Mouse (Mus musculus) liver, embryonic 12.5 days (tissue): Measurements from ENCODE around the gene Gphb5. TPM values are rescaled to one million over a fixed set of nuclear protein-coding genes. Genes with fewer than 3 reads are reported as not detected.

Experiments used
- ATAC-seq: fragments of 200-750 bp; cut with Nextera tagmentation; 2 replicates; pipeline ENCODE4 v1.8.0; 2017; ENCODE audit warnings: moderate number of reproducible peaks, mild to moderate bottlenecking, moderate library complexity
- H3K27ac ChIP-seq: fragments of 300-500 bp; sonication (generic); 2 replicates; pipeline ENCODE4 v1.5.1; 2016; ENCODE audit warnings: mild to moderate bottlenecking
- H3K27me3 ChIP-seq: fragments of 300-500 bp; sonication (generic); replicated peaks from 2 replicates; pipeline ENCODE4 v1.6.1; 2016; ENCODE audit warnings: mild to moderate bottlenecking, moderate library complexity
- H3K36me3 ChIP-seq: fragments of 300-500 bp; sonication (generic); 2 replicates; pipeline ENCODE4 v1.6.1; 2016; ENCODE audit warnings: mild to moderate bottlenecking, moderate library complexity
- H3K4me1 ChIP-seq: fragments of 300-500 bp; sonication (generic); 2 replicates; pipeline ENCODE4 v1.6.1; 2016
- H3K4me2 ChIP-seq: fragments of 300-500 bp; sonication (generic); 2 replicates; pipeline ENCODE4 v1.6.1; 2016; ENCODE audit warnings: mild to moderate bottlenecking, moderate library complexity
- H3K4me3 ChIP-seq: fragments of 300-500 bp; sonication (generic); 2 replicates; pipeline ENCODE4 v1.5.1; 2016; ENCODE audit warnings: mild to moderate bottlenecking, moderate library complexity
- H3K9ac ChIP-seq: fragments of 300-500 bp; sonication (generic); 2 replicates; pipeline ENCODE4 v1.6.1; 2016; ENCODE audit warnings: mild to moderate bottlenecking, moderate library complexity
- H3K9me3 ChIP-seq: fragments of 300-500 bp; sonication (generic); replicated peaks from 2 replicates; pipeline ENCODE4 v1.6.1; 2016; ENCODE audit warnings: mild to moderate bottlenecking, moderate library complexity
- WGBS: fragments of 180-500 bp; shearing (Covaris S2); methylation state at CpG from one replicate; pipeline ENCODE4 v1.1.7; 2016; ENCODE audit not compliant: insufficient replicate concordance; 5-methylcytosine and 5-hydroxymethylcytosine counted together
- polyA plus RNA-seq: library from polyadenylated mRNA; unstranded; fragments of >200 nt; fragmentation: Nextera tagmentation; extraction: Ambion mirVana; gene quantifications from 2 replicates; pipeline ENCODE4 v1.2.1, GENCODE M21; 2016

Gphb5 gene
- polyA plus RNA-seq, 1 experiment from 2014 or later: not detected

DNA sequence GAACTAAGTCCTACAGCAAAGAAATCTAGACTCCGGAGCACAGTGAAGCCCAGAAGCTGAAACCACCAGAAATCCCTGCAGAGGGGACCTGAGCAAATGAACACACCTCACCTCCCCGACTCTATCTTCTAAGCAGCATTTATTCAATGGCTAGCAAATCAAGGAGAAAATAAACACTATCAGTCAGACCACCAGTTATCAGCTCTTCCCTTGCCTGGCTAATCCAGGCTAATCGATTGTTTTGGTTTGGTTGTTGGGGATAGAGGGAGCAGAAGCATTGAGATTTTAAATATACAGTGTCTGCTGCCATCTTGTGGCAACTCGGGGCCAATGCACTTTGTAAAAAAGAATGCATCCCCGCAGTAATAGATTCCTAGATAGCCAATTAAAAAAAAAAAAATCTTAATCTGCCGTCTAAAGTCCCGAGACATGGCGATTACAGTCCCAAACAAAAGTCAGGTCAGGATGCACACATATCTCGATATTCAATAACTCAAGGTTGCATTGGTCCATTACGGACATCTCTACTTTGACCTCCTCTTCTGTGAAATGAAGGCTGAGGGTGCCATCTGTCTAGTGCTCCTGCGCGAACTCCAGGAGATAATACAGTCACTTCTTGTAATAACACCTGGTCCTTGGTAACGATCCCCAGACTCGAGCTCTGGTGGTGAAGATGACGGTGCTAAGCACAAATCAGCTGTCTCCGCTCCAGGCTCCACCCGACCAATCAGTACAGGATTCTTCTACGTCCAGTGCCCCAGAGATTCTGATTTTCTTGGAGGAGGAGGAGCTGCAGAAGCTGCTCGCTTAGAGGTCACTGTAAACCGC, 27.1 kb downstream of the Gphb5 start:
- Histone ChIP-seq H3K4me3 (no peak overlapping the region), H3K9me3 (no peaks in the 10 kb centered on the region), H3K36me3 (no peaks in the 10 kb centered on the region), H3K4me1 (no peaks in the 10 kb centered on the region), H3K4me2 (no peak overlapping the region), H3K27me3 (no peaks in the 10 kb centered on the region), H3K9ac (no peak overlapping the region), H3K27ac (no peak overlapping the region)
- 43% methylated on average over 20 of the region's 20 CpGs for WGBS
- no peak for ATAC-seq

DNA sequence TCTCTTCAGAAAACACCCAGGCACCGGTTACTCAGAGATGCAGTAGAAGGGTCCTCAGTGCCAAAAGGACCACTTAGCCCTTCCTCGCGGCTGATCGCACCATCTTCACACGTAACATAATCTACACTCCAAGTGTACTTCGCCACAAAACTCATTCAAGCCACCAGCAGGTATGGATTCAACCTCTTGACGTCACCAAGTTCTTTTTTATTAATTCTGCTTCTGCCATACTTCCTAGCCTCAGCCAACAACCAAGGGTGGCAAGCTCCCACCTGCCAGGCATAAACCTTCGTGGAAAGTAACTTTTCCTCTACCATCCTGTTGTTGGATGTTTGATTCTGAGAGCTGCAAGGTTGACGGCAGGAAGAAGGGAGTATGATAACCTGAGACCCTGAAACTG, 28.1 kb downstream of the Gphb5 start:
- Histone ChIP-seq H3K27me3 (no peaks in the 10 kb centered on the region), H3K4me3 (no peak overlapping the region), H3K9me3 (no peaks in the 10 kb centered on the region), H3K9ac (no peak overlapping the region), H3K4me2 (no peak overlapping the region), H3K27ac (no peak overlapping the region), H3K36me3 (no peaks in the 10 kb centered on the region), H3K4me1 (no peaks in the 10 kb centered on the region)
- 78% methylated on average over 9 of the region's 9 CpGs for WGBS
- ATAC-seq: no peak

DNA sequence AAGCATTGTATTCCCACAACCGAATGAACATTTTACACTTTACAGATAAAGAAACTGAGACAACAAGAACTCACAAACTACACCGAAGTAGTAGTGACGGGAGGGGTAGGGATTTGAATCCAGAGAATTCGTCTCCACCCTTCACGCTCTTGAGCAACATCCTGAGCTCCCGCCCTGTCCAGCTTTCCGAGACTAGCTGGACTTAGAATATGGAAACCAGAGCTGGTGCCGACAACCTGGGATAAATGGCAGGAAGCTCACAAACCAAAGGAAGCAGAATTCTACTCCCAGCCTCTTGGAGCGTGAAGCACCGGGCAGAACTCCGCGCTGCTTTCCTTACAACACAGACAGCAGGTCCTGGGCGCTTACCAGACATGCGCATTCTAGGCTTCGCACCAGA, 28.7 kb downstream of the Gphb5 start:
- WGBS: 81% methylated on average over 15 of the region's 15 CpGs
- H3K27ac ChIP-seq: no peak overlapping the region
- H3K27me3 ChIP-seq: no peaks in the 10 kb centered on the region
- H3K4me3 ChIP-seq: no peak overlapping the region
- H3K9me3 ChIP-seq: no peaks in the 10 kb centered on the region
- no peak overlapping the region for H3K4me2 ChIP-seq
- H3K4me1 ChIP-seq: no peaks in the 10 kb centered on the region
- no peak overlapping the region for H3K9ac ChIP-seq
- no peak for ATAC-seq
- H3K36me3 ChIP-seq: no peaks in the 10 kb centered on the region

DNA sequence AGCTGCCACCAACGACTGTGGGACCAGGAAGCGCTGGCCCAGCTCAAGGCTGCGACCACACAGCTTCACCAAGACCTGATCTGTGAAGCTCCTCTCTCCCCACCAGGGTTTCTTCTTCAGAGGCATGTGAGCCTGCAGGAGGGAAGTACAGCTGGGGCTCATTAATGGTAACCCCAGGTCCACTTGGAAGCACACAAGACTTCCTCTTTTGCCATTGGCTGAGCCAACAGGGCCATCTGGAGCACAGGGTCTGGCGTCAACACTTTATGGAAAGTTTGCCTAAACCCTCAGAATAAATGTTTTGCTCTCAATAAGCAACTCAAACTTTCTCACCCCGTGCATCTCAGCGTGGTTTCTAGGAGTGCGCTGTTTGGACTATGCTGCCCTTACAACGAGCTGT, 29.4 kb downstream of the Gphb5 start:
- H3K36me3 ChIP-seq: no peaks in the 10 kb centered on the region
- ATAC-seq: no peak

DNA sequence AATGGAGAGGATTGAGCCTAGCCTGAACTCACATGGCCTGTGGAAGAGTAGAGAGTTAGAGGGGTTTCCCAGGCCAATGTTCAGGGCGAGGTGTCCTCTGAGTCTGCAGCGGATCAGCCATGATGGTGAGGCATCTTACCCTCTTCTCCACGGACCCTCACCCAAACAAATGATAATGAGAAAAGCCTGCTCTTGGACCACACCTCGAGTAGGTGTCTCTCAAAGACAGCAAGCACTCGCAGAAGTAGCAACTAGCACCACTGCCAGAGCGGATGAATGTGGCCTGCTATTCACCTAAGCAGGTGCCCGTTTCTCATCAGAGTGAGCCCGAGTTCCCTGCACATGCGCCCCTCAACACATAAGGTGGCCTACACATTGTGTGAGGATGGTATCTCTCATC, 29.9 kb downstream of the Gphb5 start:
- no peak overlapping the region for H3K9ac ChIP-seq
- WGBS: 74% methylated on average over 9 of the region's 9 CpGs

More for the DNA sequence above, 29.4 kb downstream of the Gphb5 start:
- Histone ChIP-seq H3K9ac (no peak overlapping the region), H3K9me3 (no peaks in the 10 kb centered on the region), H3K27me3 (no peaks in the 10 kb centered on the region), H3K4me3 (no peak overlapping the region), H3K4me2 (no peak overlapping the region), H3K27ac (no peak overlapping the region), H3K4me1 (no peaks in the 10 kb centered on the region)
- WGBS: 75% methylated on average over 8 of the region's 8 CpGs

DNA sequence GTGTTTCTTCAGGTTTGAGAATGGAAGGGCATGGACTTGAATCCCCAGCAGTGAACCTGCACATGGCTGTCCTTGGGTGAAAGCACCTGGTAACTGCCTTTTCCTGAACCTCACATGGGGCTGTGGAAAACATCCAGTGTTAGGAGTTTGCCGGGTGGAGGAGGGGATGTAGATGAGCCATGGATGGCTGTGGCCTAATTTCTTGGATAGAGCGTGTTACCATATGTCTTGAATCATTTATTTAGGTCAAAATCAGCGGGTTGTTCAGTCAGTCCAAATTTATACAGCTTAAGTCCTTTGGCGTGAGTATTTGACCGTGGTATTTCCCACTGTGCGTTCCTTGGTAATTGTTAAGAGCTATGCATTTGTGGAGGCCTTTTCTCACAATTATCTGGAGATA, 40.5 kb downstream of the Gphb5 start:
- 76% methylated on average over 6 of the region's 6 CpGs for WGBS
- ATAC-seq: no peak
- no peak overlapping the region for H3K27ac ChIP-seq
- no peaks in the 10 kb centered on the region for H3K4me1 ChIP-seq
- no peak overlapping the region for H3K4me2 ChIP-seq
- no peak overlapping the region for H3K4me3 ChIP-seq
- no peak overlapping the region for H3K9ac ChIP-seq
- no peaks in the 10 kb centered on the region for H3K9me3 ChIP-seq
- no peaks in the 10 kb centered on the region for H3K36me3 ChIP-seq
- no peaks in the 10 kb centered on the region for H3K27me3 ChIP-seq

More for the DNA sequence above, 29.9 kb downstream of the Gphb5 start:
- Histone ChIP-seq H3K27me3 (no peaks in the 10 kb centered on the region), H3K9me3 (no peaks in the 10 kb centered on the region), H3K4me3 (no peak overlapping the region), H3K4me2 (no peak overlapping the region), H3K36me3 (no peaks in the 10 kb centered on the region), H3K4me1 (no peaks in the 10 kb centered on the region), H3K27ac (no peak overlapping the region)
- no peak for ATAC-seq

DNA sequence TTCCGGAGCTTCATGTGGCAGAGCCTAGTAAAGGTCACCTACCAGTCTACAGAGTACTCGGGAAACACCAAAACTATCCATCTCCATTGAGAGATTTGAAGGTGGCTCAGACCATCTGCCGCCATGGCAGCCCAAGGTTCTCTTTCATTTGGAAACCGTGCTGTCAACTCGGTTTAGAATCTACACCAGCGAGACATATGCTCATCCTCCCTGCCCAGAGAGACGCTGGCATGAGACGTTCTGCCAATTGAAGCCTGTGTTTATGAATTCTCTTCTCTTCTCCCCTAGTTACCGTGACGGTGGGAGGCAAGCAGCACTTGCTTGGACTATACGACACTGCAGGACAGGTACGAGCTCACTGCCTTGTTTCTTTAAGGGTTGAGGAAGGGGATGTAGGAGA, 41.5 kb downstream of the Gphb5 start:
- WGBS: 79% methylated on average over 12 of the region's 12 CpGs
- Histone ChIP-seq H3K9me3 (no peaks in the 10 kb centered on the region), H3K27me3 (no peaks in the 10 kb centered on the region), H3K36me3 (no peaks in the 10 kb centered on the region), H3K4me3 (no peak overlapping the region), H3K9ac (no peak overlapping the region), H3K27ac (no peak overlapping the region), H3K4me2 (no peak overlapping the region), H3K4me1 (no peaks in the 10 kb centered on the region)
- no peak for ATAC-seq

DNA sequence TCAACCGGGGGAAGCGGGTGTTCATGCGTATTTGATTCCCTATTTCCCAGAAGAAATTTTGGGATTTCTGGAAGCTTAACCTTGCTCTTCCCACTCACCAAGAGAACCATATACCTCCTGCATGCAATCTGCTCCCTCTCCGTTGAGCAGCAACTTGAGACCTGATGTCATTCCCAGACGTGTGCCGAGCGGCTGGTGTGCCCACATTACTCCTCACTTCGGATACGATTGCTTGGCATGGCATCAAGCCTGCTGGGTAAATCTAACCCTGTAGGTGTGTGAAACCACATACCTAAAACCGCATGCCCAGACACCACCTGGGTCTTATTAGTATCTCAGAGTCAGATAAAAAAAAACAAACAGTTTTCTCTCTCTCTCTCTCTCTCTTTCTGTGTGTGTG, 42.1 kb downstream of the Gphb5 start:
- no peak overlapping the region for H3K9ac ChIP-seq
- WGBS: 89% methylated on average over 10 of the region's 10 CpGs
- no peak overlapping the region for H3K27ac ChIP-seq
- no peaks in the 10 kb centered on the region for H3K27me3 ChIP-seq
- H3K4me3 ChIP-seq: no peak overlapping the region
- H3K36me3 ChIP-seq: no peaks in the 10 kb centered on the region
- H3K9me3 ChIP-seq: no peaks in the 10 kb centered on the region
- no peak overlapping the region for H3K4me2 ChIP-seq
- no peak for ATAC-seq
- H3K4me1 ChIP-seq: no peaks in the 10 kb centered on the region

DNA sequence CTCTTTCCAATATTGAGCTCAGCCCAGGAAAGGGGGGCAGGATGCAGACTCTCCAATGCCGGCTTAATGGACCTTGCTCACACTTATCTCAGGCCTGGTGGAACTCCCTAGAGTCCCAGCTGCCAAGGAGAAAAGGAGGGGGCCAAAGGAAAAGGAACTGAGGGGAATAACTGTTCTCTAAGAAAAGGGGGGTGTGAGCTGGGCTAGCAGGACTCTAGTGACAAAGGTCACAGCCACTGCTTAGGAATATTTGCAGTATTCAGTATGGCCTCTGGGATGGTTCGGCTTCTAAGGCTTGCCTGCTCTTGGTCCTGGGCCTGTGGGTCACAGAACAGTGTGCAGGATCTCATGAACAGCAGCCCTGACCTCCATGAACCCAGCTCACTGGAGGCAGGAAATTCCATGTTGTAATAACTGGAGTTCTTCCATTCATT, 47.1 kb downstream of the Gphb5 start:
- no peak overlapping the region for H3K4me2 ChIP-seq
- H3K9me3 ChIP-seq: no peaks in the 10 kb centered on the region
- no peaks in the 10 kb centered on the region for H3K27me3 ChIP-seq
- no peak overlapping the region for H3K27ac ChIP-seq
- H3K36me3 ChIP-seq: no peaks in the 10 kb centered on the region
- no peaks in the 10 kb centered on the region for H3K4me1 ChIP-seq
- no peak overlapping the region for H3K9ac ChIP-seq
- 49% methylated on average over 2 of the region's 2 CpGs for WGBS
- no peak overlapping the region for H3K4me3 ChIP-seq
- no peak for ATAC-seq

DNA sequence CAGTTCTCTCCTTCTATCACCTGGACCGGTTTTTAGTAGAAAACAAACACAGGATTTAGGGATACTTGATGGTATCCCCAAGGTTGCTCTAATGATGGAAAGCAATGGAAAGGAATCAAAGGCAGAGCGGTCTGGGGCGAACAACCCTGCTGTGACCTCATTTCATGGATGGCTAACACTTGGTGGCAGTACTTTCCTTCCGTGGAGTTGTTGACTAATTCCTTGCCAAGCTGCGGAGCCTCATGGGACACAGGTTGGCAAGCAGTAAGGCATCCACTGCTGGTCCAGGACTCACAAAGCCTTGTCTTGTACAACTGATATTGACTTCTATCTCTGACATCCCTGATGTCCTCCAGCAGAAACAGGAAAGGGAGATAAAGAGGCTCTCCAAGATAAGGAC, 48.1 kb downstream of the Gphb5 start:
- H3K9me3 ChIP-seq: no peaks in the 10 kb centered on the region
- no peak overlapping the region for H3K4me3 ChIP-seq
- no peaks in the 10 kb centered on the region for H3K4me1 ChIP-seq
- no peaks in the 10 kb centered on the region for H3K36me3 ChIP-seq
- H3K27me3 ChIP-seq: no peaks in the 10 kb centered on the region
- ATAC-seq: no peak
- WGBS: 72% methylated on average over 5 of the region's 5 CpGs
- H3K27ac ChIP-seq: no peak overlapping the region
- no peak overlapping the region for H3K4me2 ChIP-seq
- H3K9ac ChIP-seq: no peak overlapping the region

DNA sequence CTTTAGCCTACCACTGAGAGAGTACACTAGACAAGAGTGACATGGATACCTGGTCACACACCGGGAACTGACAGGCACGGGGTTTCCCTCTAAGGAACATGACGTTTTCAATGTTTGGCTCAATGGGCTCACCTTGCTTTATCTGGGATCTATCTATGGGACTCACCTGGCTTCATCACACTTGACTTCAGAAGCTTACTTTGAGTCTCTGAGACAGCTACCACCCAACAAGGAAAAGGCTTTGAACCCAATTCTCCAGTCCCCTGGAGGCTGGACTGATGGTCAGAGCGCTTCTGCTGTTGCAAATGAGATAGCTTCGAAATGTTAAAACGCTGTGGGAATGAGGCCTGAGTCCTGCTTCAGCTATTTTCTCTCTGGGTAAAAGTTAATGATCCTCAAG, 49.2 kb downstream of the Gphb5 start:
- no peaks in the 10 kb centered on the region for H3K27me3 ChIP-seq
- no peaks in the 10 kb centered on the region for H3K36me3 ChIP-seq
- ATAC-seq: no peak
- H3K9ac ChIP-seq: no peak overlapping the region
- no peak overlapping the region for H3K27ac ChIP-seq
- 77% methylated on average over 6 of the region's 6 CpGs for WGBS
- H3K4me3 ChIP-seq: no peak overlapping the region
- H3K4me1 ChIP-seq: no peaks in the 10 kb centered on the region
- H3K9me3 ChIP-seq: no peaks in the 10 kb centered on the region
- H3K4me2 ChIP-seq: no peak overlapping the region

DNA sequence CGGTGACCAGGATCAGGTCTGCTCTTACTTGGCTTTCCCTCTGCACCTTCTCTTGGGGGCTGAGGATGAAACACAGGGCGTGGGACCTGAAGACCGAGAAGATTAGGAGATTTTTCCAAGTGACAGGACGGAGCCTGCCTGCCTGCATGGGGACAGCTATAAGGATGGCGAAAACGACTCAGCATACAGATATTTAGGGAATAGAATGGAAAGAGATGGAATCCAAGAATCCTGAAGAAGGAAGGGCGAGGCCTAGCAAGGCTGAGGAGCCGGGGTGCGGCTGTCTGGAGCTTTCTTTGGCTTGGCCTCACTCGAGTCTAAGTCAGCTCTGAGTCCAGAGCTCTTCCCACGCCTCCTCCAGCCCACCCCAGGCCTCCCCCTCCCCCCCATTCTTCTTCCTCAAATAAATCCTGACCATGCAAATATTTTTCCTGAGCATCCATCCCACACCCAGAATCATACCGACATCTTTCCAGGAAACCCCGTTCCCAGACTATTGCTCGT, 50.9 kb downstream of the Gphb5 start:
- ATAC-seq: no peak
- no peaks in the 10 kb centered on the region for H3K27me3 ChIP-seq
- H3K36me3 ChIP-seq: no peaks in the 10 kb centered on the region
- H3K9me3 ChIP-seq: no peaks in the 10 kb centered on the region
- H3K4me3 ChIP-seq: no peak overlapping the region
- H3K9ac ChIP-seq: no peak overlapping the region
- H3K4me1 ChIP-seq: no peaks in the 10 kb centered on the region
- WGBS: 76% methylated on average over 14 of the region's 14 CpGs
- no peak overlapping the region for H3K27ac ChIP-seq
- no peak overlapping the region for H3K4me2 ChIP-seq

DNA sequence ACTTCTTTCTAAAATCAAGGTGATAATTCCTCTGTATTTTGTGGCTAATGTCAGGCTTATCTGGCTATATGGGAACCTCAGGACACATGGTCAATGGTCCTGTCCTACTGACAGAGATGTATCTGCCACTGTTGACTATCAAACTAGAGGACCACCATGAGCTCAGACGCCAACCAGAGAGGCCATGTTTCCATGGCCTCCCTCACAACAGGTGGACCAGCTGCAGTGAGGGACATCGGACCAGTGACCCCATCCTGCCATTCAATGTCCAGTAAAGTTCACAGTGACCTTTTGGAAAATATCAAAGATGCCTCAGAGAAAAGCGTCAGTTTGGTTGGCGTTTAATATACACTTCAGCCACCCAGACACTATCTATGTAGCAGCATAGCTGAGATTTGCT, 52.2 kb downstream of the Gphb5 start:
- no peak overlapping the region for H3K4me3 ChIP-seq
- ATAC-seq: no peak
- H3K36me3 ChIP-seq: no peaks in the 10 kb centered on the region
- no peak overlapping the region for H3K9ac ChIP-seq
- 75% methylated on average over 4 of the region's 4 CpGs for WGBS
- H3K4me1 ChIP-seq: no peaks in the 10 kb centered on the region
- H3K9me3 ChIP-seq: no peaks in the 10 kb centered on the region
- H3K4me2 ChIP-seq: no peak overlapping the region
- H3K27ac ChIP-seq: no peak overlapping the region
- no peaks in the 10 kb centered on the region for H3K27me3 ChIP-seq
